Mouse (Mus musculus): ENCODE results near the gene Ogfod2. TPM values are rescaled to one million over a fixed set of nuclear protein-coding genes. Genes with fewer than 3 reads are reported as not detected.

Gene Ogfod2
- polyA plus RNA-seq, 1 experiment, result 10.7 TPM

DNA sequence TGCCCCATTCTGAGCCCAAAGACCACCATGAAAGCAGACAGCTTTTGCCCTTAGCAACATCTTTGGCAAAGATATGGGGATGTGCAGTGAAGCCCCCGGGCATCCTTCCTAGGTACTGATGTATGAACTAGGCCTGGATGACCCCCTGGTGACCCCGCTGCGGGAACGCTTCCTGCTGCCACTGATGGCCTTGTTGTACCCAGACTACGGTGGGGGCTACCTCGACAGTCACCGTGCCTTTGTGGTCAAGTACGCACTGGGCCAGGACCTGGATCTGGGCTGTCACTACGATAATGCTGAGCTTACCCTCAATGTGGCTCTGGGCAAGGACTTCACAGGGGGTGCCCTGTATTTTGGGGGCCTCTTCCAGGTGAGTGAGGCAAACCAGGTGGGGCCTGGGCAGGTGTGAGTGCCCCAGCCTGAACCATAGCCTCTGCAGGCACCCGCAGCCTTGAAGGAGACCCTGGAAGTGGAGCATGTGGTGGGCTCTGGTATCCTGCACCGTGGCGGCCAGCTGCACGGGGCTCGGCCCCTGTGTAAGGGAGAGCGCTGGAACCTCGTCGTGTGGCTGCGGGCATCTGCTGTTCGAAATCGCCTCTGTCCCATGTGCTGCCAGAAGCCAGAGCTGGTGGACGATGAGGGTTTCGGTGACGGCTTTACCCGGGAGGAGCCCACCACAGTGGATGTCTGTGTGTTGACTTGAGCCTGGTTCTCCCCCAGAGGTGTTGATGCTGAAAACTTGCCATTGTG, 2.4 kb downstream of the Ogfod2 start:
- TF ChIP-seq MYOG (IDR thresholded peaks at IDR 0.05; ENCODE audit: control insufficient read depth, extremely low read depth, insufficient read length), result no peak
- TF ChIP-seq CEBPB (IDR thresholded peaks at IDR 0.05; ENCODE audit: low read depth), result no peak
- TF ChIP-seq MAX (IDR thresholded peaks at IDR 0.05), result no peak
- no peak for TF ChIP-seq USF1 (IDR thresholded peaks at IDR 0.05; ENCODE audit: low read depth)
- TF ChIP-seq MYOD1 (IDR thresholded peaks at IDR 0.05; ENCODE audit: control insufficient read depth, insufficient read length, low read depth), result no peak
- TF ChIP-seq CTCF (IDR thresholded peaks at IDR 0.05; ENCODE audit: control insufficient read depth, insufficient read depth, insufficient read length), result no peak
- no peak for TF ChIP-seq FOSL1 (IDR thresholded peaks at IDR 0.05; ENCODE audit: insufficient read depth, low read length, poor library complexity, severe bottlenecking)
- H3K4me3 ChIP-seq (ENCODE audit: insufficient read depth, poor library complexity, severe bottlenecking), result no peak overlapping the region
- H3K79me2 ChIP-seq (ENCODE audit: control insufficient read depth, insufficient read depth), result peaks cover 27% of the 10 kb centered on the region
- H3K27me3 ChIP-seq (ENCODE audit: control insufficient read depth, insufficient read depth, insufficient read length), result no peaks in the 10 kb centered on the region
- H3K36me3 ChIP-seq (ENCODE audit: control insufficient read depth, insufficient read depth), result peaks cover 12% of the 10 kb centered on the region
- H3ac ChIP-seq (ENCODE audit: control insufficient read depth, insufficient read length, low read depth), result no peak overlapping the region
- H3K79me3 ChIP-seq (ENCODE audit: low read depth), result peaks cover 10% of the 10 kb centered on the region

GRCm38 (mm10) chr5:124115531-124115930, 3.4 kb downstream of the Ogfod2 start:
- H3ac ChIP-seq (ENCODE audit: control insufficient read depth, insufficient read length, low read depth), result peak overlapping the region; percentile 59
- peak overlapping the region; percentile 84 for H3K4me3 ChIP-seq (ENCODE audit: insufficient read depth, poor library complexity, severe bottlenecking)
- peaks cover 10% of the 10 kb centered on the region for H3K79me3 ChIP-seq (ENCODE audit: low read depth)
- TF ChIP-seq CTCF (IDR thresholded peaks at IDR 0.05; ENCODE audit: control insufficient read depth, insufficient read depth, insufficient read length) (no peak), MYOG (IDR thresholded peaks at IDR 0.05; ENCODE audit: control insufficient read depth, extremely low read depth, insufficient read length) (no peak)
- H3K36me3 ChIP-seq (ENCODE audit: control insufficient read depth, insufficient read depth), result peaks cover 12% of the 10 kb centered on the region
- H3K27me3 ChIP-seq (ENCODE audit: control insufficient read depth, insufficient read depth, insufficient read length), result no peaks in the 10 kb centered on the region
- H3K79me2 ChIP-seq (ENCODE audit: control insufficient read depth, insufficient read depth), result peaks cover 27% of the 10 kb centered on the region

- H3ac ChIP-seq (ENCODE audit: control insufficient read depth, insufficient read length, low read depth), result peak within 1 kb of the TSS; percentile 98
- peaks cover 27% of the 10 kb centered on the region for H3K79me2 ChIP-seq (ENCODE audit: control insufficient read depth, insufficient read depth)
- TF ChIP-seq MYOG (IDR thresholded peaks at IDR 0.05; ENCODE audit: control insufficient read depth, extremely low read depth, insufficient read length) (no peak), USF1 (IDR thresholded peaks at IDR 0.05; ENCODE audit: low read depth) (no peak), MAX (IDR thresholded peaks at IDR 0.05) (peak; percentile 28), CEBPB (IDR thresholded peaks at IDR 0.05; ENCODE audit: low read depth) (no peak), CTCF (IDR thresholded peaks at IDR 0.05; ENCODE audit: control insufficient read depth, insufficient read depth, insufficient read length) (no peak)
- no peaks in the 10 kb centered on the region for H3K27me3 ChIP-seq (ENCODE audit: control insufficient read depth, insufficient read depth, insufficient read length)
- H3K4me3 ChIP-seq (ENCODE audit: insufficient read depth, poor library complexity, severe bottlenecking), result peak within 1 kb of the TSS; percentile 84
- H3K79me3 ChIP-seq (ENCODE audit: low read depth), result peaks cover 10% of the 10 kb centered on the region
- H3K36me3 ChIP-seq (ENCODE audit: control insufficient read depth, insufficient read depth), result peaks cover 12% of the 10 kb centered on the region
Measured at GRCm38 (mm10) chr5:124115990-124116845, 4.1 kb downstream of the Ogfod2 start, which contains the start of gene Arl6ip4. Gene Arl6ip4, plus strand, starts transcription at chr5:124116089.

DNA sequence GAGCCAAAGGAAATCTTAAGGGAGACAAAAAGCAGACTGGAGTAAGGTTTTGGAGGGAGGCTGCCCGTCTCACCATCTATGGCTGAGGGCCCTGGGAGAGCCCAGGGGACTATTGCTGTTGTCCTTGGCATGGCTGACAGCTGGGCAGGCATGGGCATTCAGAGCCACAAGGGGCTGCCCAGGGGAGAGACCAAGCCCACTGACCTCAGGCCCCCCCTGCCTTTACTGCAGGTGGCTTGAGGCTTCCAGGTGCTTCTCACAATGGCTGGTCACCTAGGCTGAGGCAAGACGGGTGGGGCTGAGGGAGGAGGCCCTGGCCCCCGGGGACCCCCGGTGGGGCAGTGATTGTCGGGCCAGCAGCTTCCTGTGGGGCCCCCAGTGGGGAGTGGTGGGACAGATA, 7.1 kb downstream of the Ogfod2 start:
- Histone ChIP-seq H3K36me3 (ENCODE audit: control insufficient read depth, insufficient read depth) (peaks cover 12% of the 10 kb centered on the region), H3ac (ENCODE audit: control insufficient read depth, insufficient read length, low read depth) (no peak overlapping the region), H3K4me3 (ENCODE audit: insufficient read depth, poor library complexity, severe bottlenecking) (no peak overlapping the region), H3K27me3 (ENCODE audit: control insufficient read depth, insufficient read depth, insufficient read length) (no peaks in the 10 kb centered on the region), H3K79me3 (ENCODE audit: low read depth) (peaks cover 9% of the 10 kb centered on the region), H3K79me2 (ENCODE audit: control insufficient read depth, insufficient read depth) (peaks cover 27% of the 10 kb centered on the region)
- TF ChIP-seq CTCF (IDR thresholded peaks at IDR 0.05; ENCODE audit: control insufficient read depth, insufficient read depth, insufficient read length) (no peak), CEBPB (IDR thresholded peaks at IDR 0.05; ENCODE audit: low read depth) (no peak), MYOG (IDR thresholded peaks at IDR 0.05; ENCODE audit: control insufficient read depth, extremely low read depth, insufficient read length) (no peak), MAX (IDR thresholded peaks at IDR 0.05) (no peak), MYOD1 (IDR thresholded peaks at IDR 0.05; ENCODE audit: control insufficient read depth, insufficient read length, low read depth) (no peak), FOSL1 (IDR thresholded peaks at IDR 0.05; ENCODE audit: insufficient read depth, low read length, poor library complexity, severe bottlenecking) (no peak), USF1 (IDR thresholded peaks at IDR 0.05; ENCODE audit: low read depth) (no peak)

- Histone ChIP-seq H3K27me3 (ENCODE audit: control insufficient read depth, insufficient read depth, insufficient read length) (no peaks in the 10 kb centered on the region), H3K36me3 (ENCODE audit: control insufficient read depth, insufficient read depth) (peaks cover 9% of the 10 kb centered on the region), H3K4me3 (ENCODE audit: insufficient read depth, poor library complexity, severe bottlenecking) (no peak overlapping the region), H3K79me3 (ENCODE audit: low read depth) (no peaks in the 10 kb centered on the region), H3K79me2 (ENCODE audit: control insufficient read depth, insufficient read depth) (peaks cover 12% of the 10 kb centered on the region), H3ac (ENCODE audit: control insufficient read depth, insufficient read length, low read depth) (no peak overlapping the region)
- TF ChIP-seq CEBPB (IDR thresholded peaks at IDR 0.05; ENCODE audit: low read depth), result no peak
- no peak for TF ChIP-seq MAX (IDR thresholded peaks at IDR 0.05)
- no peak for TF ChIP-seq CTCF (IDR thresholded peaks at IDR 0.05; ENCODE audit: control insufficient read depth, insufficient read depth, insufficient read length)
- no peak for TF ChIP-seq USF1 (IDR thresholded peaks at IDR 0.05; ENCODE audit: low read depth)
- TF ChIP-seq MYOG (IDR thresholded peaks at IDR 0.05; ENCODE audit: control insufficient read depth, extremely low read depth, insufficient read length), result no peak
- no peak for TF ChIP-seq FOSL1 (IDR thresholded peaks at IDR 0.05; ENCODE audit: insufficient read depth, low read length, poor library complexity, severe bottlenecking)
- TF ChIP-seq MYOD1 (IDR thresholded peaks at IDR 0.05; ENCODE audit: control insufficient read depth, insufficient read length, low read depth), result no peak
Measured at GRCm38 (mm10) chr5:124122357-124122756, 10.3 kb downstream of the Ogfod2 start.

All from C2C12 (cell line).